Mouse (Mus musculus) liver, embryonic 12.5 days (tissue): ENCODE data around the gene Als2cr12. TPM values are rescaled to one million over a fixed set of nuclear protein-coding genes. Genes with fewer than 3 reads are reported as not detected.
"Not testable (repeated sequence)": the region's sequence is repeated elsewhere in the genome, so short reads cannot be mapped to it uniquely, and the experiment has no call there.

Source experiments
- ATAC-seq: fragments of 200-750 bp; cut with Nextera tagmentation; 2 replicates; pipeline ENCODE4 v1.8.0; 2017; ENCODE audit warnings: moderate number of reproducible peaks, mild to moderate bottlenecking, moderate library complexity
- H3K27ac ChIP-seq: fragments of 300-500 bp; sonication (generic); 2 replicates; pipeline ENCODE4 v1.5.1; 2016; ENCODE audit warnings: mild to moderate bottlenecking
- H3K27me3 ChIP-seq: fragments of 300-500 bp; sonication (generic); replicated peaks from 2 replicates; pipeline ENCODE4 v1.6.1; 2016; ENCODE audit warnings: mild to moderate bottlenecking, moderate library complexity
- H3K36me3 ChIP-seq: fragments of 300-500 bp; sonication (generic); 2 replicates; pipeline ENCODE4 v1.6.1; 2016; ENCODE audit warnings: mild to moderate bottlenecking, moderate library complexity
- H3K4me1 ChIP-seq: fragments of 300-500 bp; sonication (generic); 2 replicates; pipeline ENCODE4 v1.6.1; 2016
- H3K4me2 ChIP-seq: fragments of 300-500 bp; sonication (generic); 2 replicates; pipeline ENCODE4 v1.6.1; 2016; ENCODE audit warnings: mild to moderate bottlenecking, moderate library complexity
- H3K4me3 ChIP-seq: fragments of 300-500 bp; sonication (generic); 2 replicates; pipeline ENCODE4 v1.5.1; 2016; ENCODE audit warnings: mild to moderate bottlenecking, moderate library complexity
- H3K9ac ChIP-seq: fragments of 300-500 bp; sonication (generic); 2 replicates; pipeline ENCODE4 v1.6.1; 2016; ENCODE audit warnings: mild to moderate bottlenecking, moderate library complexity
- H3K9me3 ChIP-seq: fragments of 300-500 bp; sonication (generic); replicated peaks from 2 replicates; pipeline ENCODE4 v1.6.1; 2016; ENCODE audit warnings: mild to moderate bottlenecking, moderate library complexity
- WGBS: fragments of 180-500 bp; shearing (Covaris S2); methylation state at CpG from one replicate; pipeline ENCODE4 v1.1.7; 2016; ENCODE audit not compliant: insufficient replicate concordance; 5-methylcytosine and 5-hydroxymethylcytosine counted together
- polyA plus RNA-seq: library from polyadenylated mRNA; unstranded; fragments of >200 nt; fragmentation: Nextera tagmentation; extraction: Ambion mirVana; gene quantifications from 2 replicates; pipeline ENCODE4 v1.2.1, GENCODE M21; 2016

Gene Als2cr12
- polyA plus RNA-seq, 1 experiment from 2014 or later: not detected

- not testable (repeated sequence) for H3K4me2 ChIP-seq, H3K27me3 ChIP-seq, H3K9me3 ChIP-seq, H3K27ac ChIP-seq, H3K4me3 ChIP-seq, ATAC-seq, H3K36me3 ChIP-seq, H3K4me1 ChIP-seq, H3K9ac ChIP-seq
- WGBS: 34% methylated on average over 5 of the region's 5 CpGs
These were observed 4.9 kb upstream of the Als2cr12 start for GRCm38 (mm10) chr1:58700580-58701162.

- no peak overlapping the region for H3K27ac ChIP-seq
- H3K4me3 ChIP-seq: no peak overlapping the region
- 18% methylated on average over 3 of the region's 3 CpGs for WGBS
- H3K9ac ChIP-seq: no peak overlapping the region
- no peaks in the 10 kb centered on the region for H3K27me3 ChIP-seq
- 0 out of 2 replicates have a peak, but pooled peaks cover 4% of the 10 kb centered on the region for H3K4me1 ChIP-seq
- no peak for ATAC-seq
- no peaks in the 10 kb centered on the region; the same call in 1 of the 2 replicates for H3K9me3 ChIP-seq
- H3K4me2 ChIP-seq: no peak overlapping the region
- no peaks in the 10 kb centered on the region for H3K36me3 ChIP-seq
These were observed 4.2 kb upstream of the Als2cr12 start for GRCm38 (mm10) chr1:58699988-58700387.

DNA sequence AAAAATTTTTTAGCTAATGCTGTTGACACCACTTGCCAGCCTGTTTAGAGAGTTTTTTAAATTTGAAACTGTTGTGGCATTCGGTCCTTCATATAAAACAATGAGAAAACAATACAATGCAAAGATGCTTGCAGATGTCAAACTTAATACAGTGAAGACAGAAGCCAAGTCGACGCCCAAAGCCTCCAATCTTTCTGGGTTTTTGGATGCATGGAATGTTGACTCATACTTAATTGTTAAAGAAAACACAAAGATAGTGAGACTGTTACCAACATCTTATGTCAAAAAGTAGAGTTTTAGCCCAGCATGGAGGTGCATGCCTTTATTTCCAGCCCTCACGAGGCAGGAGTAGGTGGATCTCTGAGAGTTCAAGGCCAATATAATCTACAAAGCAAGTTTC, 3.0 kb upstream of the Als2cr12 start:
- Histone ChIP-seq H3K4me3 (no peak overlapping the region), H3K36me3 (no peaks in the 10 kb centered on the region), H3K27me3 (no peaks in the 10 kb centered on the region), H3K4me2 (no peak overlapping the region), H3K9me3 (no peaks in the 10 kb centered on the region), H3K9ac (no peak overlapping the region), H3K27ac (no peak overlapping the region), H3K4me1 (0 out of 2 replicates have a peak, but pooled peaks cover 4% of the 10 kb centered on the region)
- ATAC-seq: no peak
- WGBS: 65% methylated on average over 4 of the region's 4 CpGs

- H3K27me3 ChIP-seq, H3K4me2 ChIP-seq, H3K27ac ChIP-seq, H3K9me3 ChIP-seq, ATAC-seq, H3K9ac ChIP-seq, H3K4me1 ChIP-seq, H3K4me3 ChIP-seq, H3K36me3 ChIP-seq: not testable (repeated sequence)
- WGBS: 34% methylated on average over 1 of the region's 1 CpGs
These were observed 1.8 kb upstream of the Als2cr12 start for GRCm38 (mm10) chr1:58697607-58698006.

- Histone ChIP-seq H3K4me2 (no peak overlapping the region), H3K27me3 (no peaks in the 10 kb centered on the region), H3K9me3 (no peaks in the 10 kb centered on the region), H3K9ac (no peak overlapping the region), H3K36me3 (no peaks in the 10 kb centered on the region), H3K4me1 (no peaks in the 10 kb centered on the region), H3K27ac (no peak overlapping the region), H3K4me3 (no peak overlapping the region)
- WGBS: 58% methylated on average over 1 of the region's 1 CpGs
- ATAC-seq: no peak
These were observed 2.1 kb downstream of the Als2cr12 start for GRCm38 (mm10) chr1:58693696-58694095.

- not testable (repeated sequence) for H3K4me1 ChIP-seq, H3K4me3 ChIP-seq, H3K27me3 ChIP-seq, H3K9ac ChIP-seq, H3K27ac ChIP-seq, ATAC-seq, H3K36me3 ChIP-seq, H3K9me3 ChIP-seq, H3K4me2 ChIP-seq
- WGBS: 30% methylated on average over 1 of the region's 1 CpGs
These were observed 4.1 kb downstream of the Als2cr12 start for GRCm38 (mm10) chr1:58691718-58692117.

- not testable (repeated sequence) for H3K27me3 ChIP-seq, H3K9ac ChIP-seq, H3K4me1 ChIP-seq, ATAC-seq, H3K36me3 ChIP-seq, H3K9me3 ChIP-seq, H3K4me3 ChIP-seq, H3K4me2 ChIP-seq, H3K27ac ChIP-seq
- 69% methylated on average over 2 of the region's 3 CpGs for WGBS
These were observed 4.8 kb downstream of the Als2cr12 start for GRCm38 (mm10) chr1:58690834-58691488.

- Histone ChIP-seq H3K4me2 (no peak overlapping the region), H3K36me3 (no peaks in the 10 kb centered on the region), H3K27ac (no peak overlapping the region), H3K4me3 (no peak overlapping the region), H3K9me3 (no peaks in the 10 kb centered on the region), H3K27me3 (no peaks in the 10 kb centered on the region), H3K4me1 (no peaks in the 10 kb centered on the region), H3K9ac (no peak overlapping the region)
- no peak for ATAC-seq
- WGBS: 57% methylated on average over 6 of the region's 6 CpGs
These were observed 5.6 kb downstream of the Als2cr12 start for GRCm38 (mm10) chr1:58690006-58690744.

DNA sequence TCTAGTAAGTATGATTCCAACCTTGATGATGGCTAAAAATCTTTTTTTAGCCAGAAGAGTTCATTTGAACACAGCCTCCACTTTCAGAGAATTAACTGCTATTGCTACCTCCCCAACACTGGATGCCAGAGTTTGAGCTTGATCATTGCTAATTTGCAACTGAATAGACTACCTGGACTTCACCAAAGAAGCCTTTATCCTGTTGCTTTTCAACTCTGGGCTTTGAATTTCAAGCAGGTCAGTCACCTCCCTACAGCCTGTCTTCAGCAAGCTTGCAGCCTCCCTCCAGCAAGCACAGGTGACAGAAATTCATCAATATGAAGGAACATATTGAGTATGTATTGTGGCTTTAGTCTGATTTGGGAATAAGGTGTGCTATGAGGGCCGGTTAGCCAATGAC, 6.4 kb downstream of the Als2cr12 start:
- Histone ChIP-seq H3K9me3 (no peaks in the 10 kb centered on the region), H3K27ac (no peak overlapping the region), H3K9ac (no peak overlapping the region), H3K27me3 (no peaks in the 10 kb centered on the region), H3K4me3 (no peak overlapping the region), H3K4me1 (no peaks in the 10 kb centered on the region), H3K36me3 (no peaks in the 10 kb centered on the region), H3K4me2 (no peak overlapping the region)
- WGBS: 68% methylated on average over 1 of the region's 1 CpGs
- ATAC-seq: no peak

DNA sequence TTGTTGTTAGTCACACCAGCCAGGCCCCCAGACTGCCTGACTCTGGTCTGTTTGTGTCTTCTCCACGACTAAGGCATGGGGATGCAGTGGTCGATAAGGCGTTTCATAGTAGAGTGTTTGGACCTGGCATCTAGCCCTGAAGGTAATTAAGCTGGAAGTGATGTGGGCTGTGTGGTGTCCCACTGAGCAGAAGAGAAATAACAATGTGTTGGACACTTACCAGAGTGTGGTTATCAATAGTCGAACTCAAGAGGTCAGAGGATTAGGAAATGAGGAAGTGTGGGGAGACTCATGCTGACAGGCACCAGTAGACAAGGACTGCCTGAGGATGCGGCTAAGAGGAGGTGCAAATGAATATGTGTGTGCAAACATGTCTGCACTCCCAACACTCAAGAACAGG, 17.4 kb downstream of the Als2cr12 start:
- H3K4me1 ChIP-seq, H3K27me3 ChIP-seq, H3K36me3 ChIP-seq, H3K9me3 ChIP-seq, H3K4me3 ChIP-seq, H3K9ac ChIP-seq, ATAC-seq, H3K4me2 ChIP-seq, H3K27ac ChIP-seq: not testable (repeated sequence)
- WGBS: 34% methylated on average over 5 of the region's 5 CpGs

- H3K36me3 ChIP-seq: no peaks in the 10 kb centered on the region
- H3K4me3 ChIP-seq: no peak overlapping the region
- H3K27ac ChIP-seq: no peak overlapping the region
- no peak overlapping the region for H3K4me2 ChIP-seq
- no peaks in the 10 kb centered on the region for H3K9me3 ChIP-seq
- H3K9ac ChIP-seq: no peak overlapping the region
- H3K4me1 ChIP-seq: no peaks in the 10 kb centered on the region
- WGBS: 63% methylated on average over 1 of the region's 1 CpGs
- no peaks in the 10 kb centered on the region for H3K27me3 ChIP-seq
- no peak for ATAC-seq
These were observed 18.2 kb downstream of the Als2cr12 start for GRCm38 (mm10) chr1:58677575-58677974.

GRCm38 (mm10) chr1:58675011-58675410, 20.8 kb downstream of the Als2cr12 start:
- Histone ChIP-seq H3K4me3 (no peak overlapping the region), H3K9me3 (no peaks in the 10 kb centered on the region), H3K4me2 (no peak overlapping the region), H3K27me3 (no peaks in the 10 kb centered on the region), H3K4me1 (no peaks in the 10 kb centered on the region), H3K36me3 (no peaks in the 10 kb centered on the region), H3K27ac (no peak overlapping the region), H3K9ac (no peak overlapping the region)
- no peak for ATAC-seq
- WGBS: 66% methylated on average over 3 of the region's 3 CpGs
